Mouse (Mus musculus) natural killer cell, adult 2 months (primary cell): Measurements from ENCODE around the gene Scml4.

Source experiments
- DNase-seq, 2 experiments: peaks; one replicate each; pipeline ENCODE4 v3.0.0; 2022; ENCODE audit warnings: low spot score in 2 of 2

The Scml4 gene

GRCm38 (mm10) chr10:42862102-42862740 lies 2.1 kb downstream of the Scml4 start:
- peak; percentile 68 to 71 for DNase-seq

GRCm38 (mm10) chr10:42862806-42863205 lies 2.6 kb downstream of the Scml4 start:
- DNase-seq: no peak

GRCm38 (mm10) chr10:42863621-42864391 lies 3.6 kb downstream of the Scml4 start:
- DNase-seq: no peak

GRCm38 (mm10) chr10:42864696-42865095 lies 4.5 kb downstream of the Scml4 start:
- no peak for DNase-seq

- no peak for DNase-seq
Measured at GRCm38 (mm10) chr10:42868416-42868815, 8.2 kb downstream of the Scml4 start.

GRCm38 (mm10) chr10:42869467-42869866 lies 9.3 kb downstream of the Scml4 start:
- no peak for DNase-seq

GRCm38 (mm10) chr10:42872269-42873010 lies 12.3 kb downstream of the Scml4 start:
- no peak for DNase-seq

- DNase-seq: no peak
Measured at GRCm38 (mm10) chr10:42873077-42873595, 13.0 kb downstream of the Scml4 start.

GRCm38 (mm10) chr10:42876172-42876571 lies 16.0 kb downstream of the Scml4 start:
- no peak for DNase-seq

- no peak for DNase-seq
Measured at GRCm38 (mm10) chr10:42879269-42879681, 19.1 kb downstream of the Scml4 start.

- no peak for DNase-seq
Measured at GRCm38 (mm10) chr10:42879682-42880081, 19.5 kb downstream of the Scml4 start.

- DNase-seq: no peak
Measured at GRCm38 (mm10) chr10:42887040-42887439, 26.9 kb downstream of the Scml4 start.

- DNase-seq: peak; percentile 76 to 80
Measured at GRCm38 (mm10) chr10:42888241-42888640, 28.1 kb downstream of the Scml4 start.

GRCm38 (mm10) chr10:42890365-42890764 lies 30.2 kb downstream of the Scml4 start:
- no peak for DNase-seq

- no peak for DNase-seq
Measured at GRCm38 (mm10) chr10:42892250-42892649, 32.1 kb downstream of the Scml4 start.

GRCm38 (mm10) chr10:42892987-42893386 lies 32.8 kb downstream of the Scml4 start:
- no peak for DNase-seq

GRCm38 (mm10) chr10:42893857-42894256 lies 33.7 kb downstream of the Scml4 start:
- DNase-seq: no peak

GRCm38 (mm10) chr10:42894263-42894662 lies 34.1 kb downstream of the Scml4 start:
- no peak for DNase-seq

GRCm38 (mm10) chr10:42894696-42895095 lies 34.5 kb downstream of the Scml4 start:
- no peak for DNase-seq

GRCm38 (mm10) chr10:42896621-42897020 lies 36.5 kb downstream of the Scml4 start:
- no peak for DNase-seq

GRCm38 (mm10) chr10:42897166-42897565 lies 37.0 kb downstream of the Scml4 start:
- no peak for DNase-seq

- peak; percentile 69 to 80 for DNase-seq
Measured at GRCm38 (mm10) chr10:42897632-42898031, 37.5 kb downstream of the Scml4 start.
